Mouse (Mus musculus) small intestine, adult 2 months (tissue): Measurements from ENCODE around the gene Sesn3. TPM values are rescaled to one million over a fixed set of nuclear protein-coding genes. Genes with fewer than 3 reads are reported as not detected.

Experiments used
- H3K27ac ChIP-seq: fragments of 200-500 bp; 2 replicates; pipeline ENCODE4 v1.5.1; 2012; ENCODE audit warnings: low read depth, low read length, control low read depth, inconsistent platforms; ENCODE audit not compliant: insufficient read depth
- H3K27me3 ChIP-seq: fragments of 200-500 bp; 2 replicates; pipeline ENCODE4 v1.6.1; 2012; ENCODE audit warnings: mild to moderate bottlenecking, moderate library complexity, low read length, inconsistent platforms; ENCODE audit not compliant: control insufficient read depth, insufficient read depth
- H3K36me3 ChIP-seq: fragments of 200-500 bp; 2 replicates; pipeline ENCODE4 v1.6.1; 2012; ENCODE audit warnings: mild to moderate bottlenecking, low read length, control low read depth, inconsistent platforms; ENCODE audit not compliant: control insufficient read depth, insufficient read depth
- H3K4me1 ChIP-seq: fragments of 200-500 bp; 2 replicates; pipeline ENCODE4 v1.6.1; 2012; ENCODE audit warnings: low read length, inconsistent platforms, mixed read lengths; ENCODE audit not compliant: control insufficient read depth, insufficient read depth, insufficient read length
- H3K4me3 ChIP-seq: fragments of 200-500 bp; 2 replicates; pipeline ENCODE4 v1.5.1; 2012; ENCODE audit warnings: low read depth, mild to moderate bottlenecking, control low read depth, inconsistent platforms, low read length, moderate library complexity
- CTCF ChIP-seq: fragments of 200-500 bp; IDR thresholded peaks from 2 replicates; pipeline ENCODE4 v1.5.1; 2012; ENCODE audit warnings: low read depth, mild to moderate bottlenecking, control low read depth, inconsistent platforms, low read length, moderate library complexity, mixed read lengths; ENCODE audit not compliant: insufficient replicate concordance, insufficient read length; ENCODE audit errors: extremely low read depth
- POLR2A ChIP-seq: fragments of 200-500 bp; IDR thresholded peaks from 2 replicates; pipeline ENCODE4 v1.6.1; 2012; ENCODE audit warnings: low read depth, mild to moderate bottlenecking, control low read depth, inconsistent platforms, low read length, moderate library complexity
- WGBS: fragments of 180-500 bp; shearing (Covaris S2); methylation state at CpG from one replicate; pipeline ENCODE4 v1.1.7; 2018; 5-methylcytosine and 5-hydroxymethylcytosine counted together
- polyA plus RNA-seq: library from polyadenylated mRNA; depleted of rRNA; stranded (reverse); fragments of >200 nt; gene quantifications from 2 replicates; pipeline ENCODE4 v1.2.3, GENCODE M21; 2012

Sesn3 gene
- polyA plus RNA-seq, 1 experiment: 11.4 TPM

DNA sequence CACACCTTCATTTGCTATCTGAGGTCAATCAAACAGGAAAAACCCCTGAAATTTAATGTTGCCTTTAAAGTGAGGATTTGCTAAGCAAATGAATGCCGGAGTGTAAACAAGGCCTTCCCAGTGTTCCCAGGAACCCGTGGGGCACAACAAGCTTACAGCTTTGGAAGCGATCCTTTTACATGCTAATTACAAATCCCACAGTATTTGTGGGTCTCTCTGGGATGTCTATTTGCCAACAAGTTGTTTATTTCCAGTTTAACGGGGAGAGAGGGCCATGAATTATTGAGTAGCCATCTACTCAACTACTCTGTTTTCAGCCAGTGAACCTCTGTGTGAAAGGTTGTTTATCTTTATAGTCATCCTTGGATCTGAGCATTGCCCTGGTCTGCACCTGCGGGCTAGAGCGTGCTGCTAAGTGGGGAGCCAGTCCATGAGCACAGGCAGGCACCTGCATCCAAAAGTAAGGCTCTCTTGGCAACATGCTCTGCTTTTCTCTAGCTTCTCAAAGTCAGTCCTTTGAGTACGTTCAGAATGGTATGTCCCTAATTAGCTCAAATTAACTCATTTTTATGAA lies 29.8 kb upstream of the Sesn3 start:
- TF ChIP-seq CTCF: no peak
- TF ChIP-seq POLR2A: no peak
- Histone ChIP-seq H3K36me3 (no peaks in the 10 kb centered on the region), H3K4me3 (no peak overlapping the region), H3K4me1 (peaks cover 2% of the 10 kb centered on the region; the same call in 1 of the 2 replicates), H3K27me3 (no peaks in the 10 kb centered on the region), H3K27ac (no peak overlapping the region)
- WGBS: 57% methylated on average over 7 of the region's 7 CpGs

DNA sequence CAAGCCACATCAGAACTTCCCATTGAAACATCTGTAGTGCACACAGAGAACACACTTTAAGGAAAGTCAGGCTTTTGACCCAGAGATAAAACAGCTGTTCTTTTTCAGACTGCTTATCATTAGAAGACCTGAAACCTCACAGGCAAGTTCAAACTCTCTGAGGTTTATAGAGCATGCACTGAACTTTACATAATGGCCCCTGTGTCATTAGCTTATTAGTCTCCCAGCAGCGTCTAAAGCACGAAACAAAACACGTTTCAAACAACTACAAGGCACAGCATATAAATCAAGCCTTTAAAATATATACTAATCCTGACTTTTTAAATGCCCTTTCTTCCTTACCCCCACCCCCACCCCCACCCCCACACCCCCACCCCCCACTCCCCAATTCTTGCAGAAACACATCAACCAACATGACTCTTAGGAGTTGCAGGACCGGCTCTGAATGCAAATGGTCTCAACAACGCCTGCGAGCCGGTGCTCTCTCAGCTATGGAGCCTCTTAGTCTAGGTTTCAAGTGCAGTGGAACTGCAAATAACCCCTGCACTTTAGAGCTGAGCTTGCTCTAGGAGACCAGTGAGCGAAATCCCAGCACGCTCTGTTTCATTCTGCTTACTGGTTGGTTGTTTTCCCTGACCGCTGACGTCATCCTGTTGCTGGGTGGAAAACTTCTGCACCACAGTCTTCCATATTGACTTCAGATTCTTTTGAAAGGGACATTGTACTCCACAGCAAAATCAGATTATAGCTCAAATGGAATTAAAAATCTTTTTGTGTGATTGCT lies 28.7 kb upstream of the Sesn3 start:
- WGBS: 72% methylated on average over 11 of the region's 11 CpGs
- Histone ChIP-seq H3K27ac (no peak overlapping the region), H3K4me3 (no peak overlapping the region), H3K36me3 (no peaks in the 10 kb centered on the region), H3K27me3 (no peaks in the 10 kb centered on the region), H3K4me1 (peaks cover 2% of the 10 kb centered on the region; the same call in 1 of the 2 replicates)
- TF ChIP-seq POLR2A: no peak
- TF ChIP-seq CTCF: no peak

DNA sequence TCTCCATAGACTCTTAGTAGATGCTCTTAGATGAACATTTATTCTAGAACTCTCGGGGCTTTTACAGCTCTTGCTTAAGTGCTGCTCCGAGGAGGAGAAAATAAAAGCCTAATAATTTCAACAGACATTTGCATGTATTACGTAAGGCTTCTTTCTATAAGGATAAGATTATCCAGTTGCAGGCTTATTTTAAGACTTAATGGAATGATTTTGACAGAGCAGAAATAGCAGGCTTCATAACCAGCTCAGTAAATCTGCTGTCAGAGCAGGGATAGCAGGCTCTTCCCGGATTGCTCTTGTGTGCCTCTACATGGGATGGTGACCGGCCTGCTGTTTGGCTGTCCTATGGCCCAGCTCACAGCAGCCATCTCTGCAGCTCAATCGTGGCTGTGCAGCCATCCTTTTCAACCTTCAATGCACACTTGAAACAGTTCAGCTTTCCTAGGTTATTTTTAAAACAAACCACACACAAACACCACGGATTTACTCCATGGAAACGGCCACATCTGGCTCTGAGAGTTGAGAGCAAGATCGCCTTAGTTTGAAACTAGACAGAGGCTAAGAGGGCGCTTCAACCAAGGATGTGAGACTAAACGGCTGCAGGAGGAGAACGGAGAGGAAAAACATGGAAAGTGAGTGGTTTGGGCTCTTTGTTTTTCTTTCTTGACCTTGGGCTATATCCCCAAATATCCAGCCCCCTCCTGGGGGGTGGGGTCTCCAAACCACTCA lies 27.2 kb upstream of the Sesn3 start:
- WGBS: 81% methylated on average over 12 of the region's 12 CpGs
- TF ChIP-seq POLR2A (no peak), CTCF (no peak)
- H3K27me3 ChIP-seq: no peaks in the 10 kb centered on the region
- no peak overlapping the region for H3K27ac ChIP-seq
- H3K4me1 ChIP-seq: peaks cover 2% of the 10 kb centered on the region; the same call in 1 of the 2 replicates
- H3K36me3 ChIP-seq: no peaks in the 10 kb centered on the region
- H3K4me3 ChIP-seq: no peak overlapping the region

- TF ChIP-seq CTCF: no peak
- no peak for TF ChIP-seq POLR2A
- 81% methylated on average over 3 of the region's 3 CpGs for WGBS
- Histone ChIP-seq H3K36me3 (no peaks in the 10 kb centered on the region), H3K27me3 (no peaks in the 10 kb centered on the region), H3K27ac (no peak overlapping the region), H3K4me1 (peaks cover 2% of the 10 kb centered on the region; the same call in 1 of the 2 replicates), H3K4me3 (no peak overlapping the region)
Observed at GRCm38 (mm10) chr9:14248209-14248596, 26.7 kb upstream of the Sesn3 start.

GRCm38 (mm10) chr9:14261150-14261549 lies 13.7 kb upstream of the Sesn3 start:
- Histone ChIP-seq H3K36me3 (no peaks in the 10 kb centered on the region), H3K4me1 (peaks cover 4% of the 10 kb centered on the region; the same call in 1 of the 2 replicates), H3K27ac (no peak overlapping the region), H3K4me3 (no peak overlapping the region), H3K27me3 (no peaks in the 10 kb centered on the region)
- 38% methylated on average over 3 of the region's 3 CpGs for WGBS
- TF ChIP-seq POLR2A (no peak), CTCF (no peak)

DNA sequence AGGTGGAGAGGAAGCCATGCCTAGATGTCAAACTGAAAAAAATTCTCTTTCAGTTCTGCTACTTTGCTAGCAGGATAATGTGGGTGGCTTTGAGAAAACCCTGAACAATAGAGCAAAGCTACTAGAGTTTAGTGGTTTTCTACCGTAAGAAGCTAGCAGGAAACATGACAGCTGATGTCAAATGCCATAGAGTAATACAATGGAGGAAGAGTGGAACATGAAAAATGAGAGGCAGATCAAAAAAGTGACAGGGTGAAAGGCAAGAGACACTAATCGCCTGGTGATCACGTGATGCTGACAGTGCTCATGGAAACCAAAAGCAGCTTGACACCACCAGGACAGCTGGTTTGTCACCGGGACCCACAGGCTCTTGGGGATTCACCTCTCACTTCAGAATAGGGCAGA lies 12.3 kb upstream of the Sesn3 start:
- TF ChIP-seq CTCF: no peak
- TF ChIP-seq POLR2A: no peak
- H3K4me1 ChIP-seq: peaks cover 4% of the 10 kb centered on the region; the same call in 1 of the 2 replicates
- no peaks in the 10 kb centered on the region for H3K27me3 ChIP-seq
- H3K4me3 ChIP-seq: no peak overlapping the region
- H3K36me3 ChIP-seq: no peaks in the 10 kb centered on the region
- no peak overlapping the region for H3K27ac ChIP-seq
- 61% methylated on average over 4 of the region's 4 CpGs for WGBS

DNA sequence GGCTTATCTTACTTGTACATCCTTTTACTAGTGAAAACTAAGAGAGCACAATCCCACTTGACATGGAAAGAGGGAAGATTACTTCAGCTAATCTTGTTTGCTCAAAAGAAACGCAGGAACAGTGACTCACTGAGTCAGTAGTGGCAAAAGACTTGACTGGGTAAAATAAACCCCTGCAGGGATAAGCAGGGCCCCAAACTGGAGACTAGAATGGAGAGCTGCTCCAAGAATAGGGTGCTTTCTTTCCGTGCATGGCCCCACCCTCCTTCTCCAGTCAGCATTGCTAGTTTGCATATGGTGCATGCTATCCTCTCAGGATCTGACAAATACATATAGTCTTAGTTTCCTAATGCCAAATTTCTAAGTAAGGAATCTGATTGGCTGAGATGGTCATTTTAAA lies 8.4 kb upstream of the Sesn3 start:
- Histone ChIP-seq H3K4me3 (no peak overlapping the region), H3K27ac (no peak overlapping the region), H3K36me3 (no peaks in the 10 kb centered on the region), H3K4me1 (peaks cover 4% of the 10 kb centered on the region; the same call in 1 of the 2 replicates), H3K27me3 (no peaks in the 10 kb centered on the region)
- TF ChIP-seq CTCF (no peak), POLR2A (no peak)
- 54% methylated on average over 2 of the region's 2 CpGs for WGBS
